In genomic region chr4:118526408-118527334, GRCm38 (mm10) we compare ENCODE assay signal across 12 mouse cellular contexts. TPM values are rescaled to one million over a fixed set of nuclear protein-coding genes. Genes with fewer than 3 reads are reported as not detected.
DNase-seq lines count a peak whose midpoint lies in the region; ATAC-seq and TF ChIP-seq lines count a peak whose summit lies in the region.
"Had no signal": no experiment of that assay in that cellular context is flagged by ENCODE, and none has a peak within 500 bp of the region (broad histone marks: within the 10 kb centered on the region; RNA-seq: fewer than 3 reads in every experiment).

2610528J11Rik (plus strand) TSS chr4:118526999.

- no peak for TF ChIP-seq CTCF in intestine, postnatal 0 days (IDR thresholded peaks at IDR 0.05; ENCODE audit: low read depth)

- no peaks in the 10 kb centered on the region for H3K36me3 ChIP-seq in heart, embryonic 14.5 days (ENCODE audit: control insufficient read depth, insufficient read depth, low read length)
- H3K36me3 ChIP-seq in heart, embryonic 12.5 days, result no peaks in the 10 kb centered on the region
- peaks cover 6% of the 10 kb centered on the region; the same call in 1 of the 2 replicates for H3K36me3 ChIP-seq in intestine, postnatal 0 days (ENCODE audit: control insufficient read depth, insufficient read depth)
- H3K36me3 ChIP-seq in liver, embryonic 11.5 days (ENCODE audit: control insufficient read depth, insufficient read depth, low read length), result no peaks in the 10 kb centered on the region
- no peaks in the 10 kb centered on the region for H3K36me3 ChIP-seq in stomach, embryonic 15.5 days
- H3K36me3 ChIP-seq: neural tube, embryonic 12.5 days had no signal

- H3K9me3 ChIP-seq in heart, embryonic 14.5 days (ENCODE audit: control insufficient read depth, low read length), result no peaks in the 10 kb centered on the region
- no peaks in the 10 kb centered on the region for H3K9me3 ChIP-seq in heart, embryonic 12.5 days (replicated peaks)
- no peaks in the 10 kb centered on the region for H3K9me3 ChIP-seq in intestine, postnatal 0 days (ENCODE audit: control insufficient read depth)
- H3K9me3 ChIP-seq in liver, embryonic 11.5 days (ENCODE audit: control insufficient read depth, low read length), result no peaks in the 10 kb centered on the region
- H3K9me3 ChIP-seq in stomach, embryonic 15.5 days, result no peaks in the 10 kb centered on the region
- H3K9me3 ChIP-seq: neural tube, embryonic 12.5 days had no signal

- peaks cover 0 to 3% of the 10 kb centered on the region in 2 experiments; a peak in 1 of 4 replicates for H3K4me1 ChIP-seq in heart, embryonic 14.5 days (ENCODE audit: control insufficient read depth in 2 of 2, insufficient read depth in 2 of 2, low read length in 2 of 2)
- no peaks in the 10 kb centered on the region for H3K4me1 ChIP-seq in heart, embryonic 12.5 days (replicated peaks)
- peaks cover 11% of the 10 kb centered on the region; the same call in 1 of the 2 replicates for H3K4me1 ChIP-seq in intestine, postnatal 0 days (replicated peaks; ENCODE audit: control insufficient read depth, insufficient read depth, low read length)
- H3K4me1 ChIP-seq in liver, embryonic 11.5 days (replicated peaks; ENCODE audit: control insufficient read depth, insufficient read depth, low read length), result no peaks in the 10 kb centered on the region
- H3K4me1 ChIP-seq in stomach, embryonic 15.5 days, result no peaks in the 10 kb centered on the region
- H3K4me1 ChIP-seq: neural tube, embryonic 12.5 days had no signal

- H3K4me2 ChIP-seq in heart, embryonic 14.5 days (ENCODE audit: low read length), result no peak within 1 kb of the TSS
- no peak within 1 kb of the TSS for H3K4me2 ChIP-seq in heart, embryonic 12.5 days
- peak within 1 kb of the TSS; percentile 67 for H3K4me2 ChIP-seq in intestine, postnatal 0 days (replicated peaks; ENCODE audit: low read depth)
- peak within 1 kb of the TSS; percentile 39 for H3K4me2 ChIP-seq in liver, embryonic 11.5 days
- peak within 1 kb of the TSS; percentile 43 for H3K4me2 ChIP-seq in stomach, embryonic 15.5 days
- H3K4me2 ChIP-seq: neural tube, embryonic 12.5 days had no signal

- H3K27ac ChIP-seq in heart, embryonic 14.5 days (replicated peaks in 1 of 2; ENCODE audit: control insufficient read depth in 1 of 2, insufficient read depth in 1 of 2, low read depth in 2 of 2, low read length in 2 of 2), result no peak within 1 kb of the TSS
- no peak within 1 kb of the TSS for H3K27ac ChIP-seq in heart, embryonic 12.5 days (ENCODE audit: poor library complexity, severe bottlenecking)
- H3K27ac ChIP-seq in intestine, postnatal 0 days (ENCODE audit: low read depth, low read length), result peak within 1 kb of the TSS; percentile 94
- 0 out of 2 replicates have a peak within 1 kb of the TSS, but pooled peaks have one; percentile 11 for H3K27ac ChIP-seq in liver, embryonic 11.5 days (ENCODE audit: low read depth, low read length)
- peak within 1 kb of the TSS; percentile 72 for H3K27ac ChIP-seq in stomach, embryonic 15.5 days
- H3K27ac ChIP-seq: neural tube, embryonic 12.5 days had no signal

- 30% methylated on average over 17 of the region's 17 CpGs for WGBS in heart, embryonic 14.5 days
- WGBS in heart, embryonic 12.5 days, result 37% methylated on average over 17 of the region's 17 CpGs
- 23% methylated on average over 17 of the region's 17 CpGs for WGBS in intestine, postnatal 0 days
- 46% methylated on average over 17 of the region's 17 CpGs for WGBS in liver, embryonic 11.5 days
- 30% methylated on average over 17 of the region's 17 CpGs for WGBS in stomach, embryonic 15.5 days

- DNase-seq in liver, embryonic 11.5 days (ENCODE audit: low spot score), result no peak
- DNase-seq in cerebellum, adult 11 months, result no peak
- DNase-seq in adrenal gland, adult 2 months, result no peak
- DNase-seq in right cerebral cortex, postnatal 10 days (ENCODE audit: low spot score in 2 of 2), result no peak
- DNase-seq: B cell, adult 2 months had no signal

- peaks cover 2% of the 10 kb centered on the region; the same call in 1 of the 2 replicates for H3K27me3 ChIP-seq in heart, embryonic 14.5 days (ENCODE audit: control insufficient read depth, insufficient read depth, low read length)
- H3K27me3 ChIP-seq in heart, embryonic 12.5 days (replicated peaks), result 0 out of 2 replicates have a peak, but pooled peaks cover 9% of the 10 kb centered on the region
- no peaks in the 10 kb centered on the region for H3K27me3 ChIP-seq in intestine, postnatal 0 days (replicated peaks; ENCODE audit: control insufficient read depth, insufficient read depth, low read length)
- no peaks in the 10 kb centered on the region for H3K27me3 ChIP-seq in liver, embryonic 11.5 days (replicated peaks; ENCODE audit: control insufficient read depth, insufficient read depth, low read length)
- H3K27me3 ChIP-seq in stomach, embryonic 15.5 days (replicated peaks), result no peaks in the 10 kb centered on the region
- H3K27me3 ChIP-seq: neural tube, embryonic 12.5 days had no signal

- ATAC-seq in heart, embryonic 14.5 days (ENCODE audit: insufficient number of reproducible peaks, insufficient read depth, low FRiP score, low read depth), result 0 out of 2 replicates have a peak, but pooled peaks have one; percentile 8
- ATAC-seq in heart, embryonic 12.5 days (ENCODE audit: insufficient number of reproducible peaks, low FRiP score), result no peak
- ATAC-seq in intestine, postnatal 0 days, result peak; percentile 92
- ATAC-seq in liver, embryonic 11.5 days (replicated peaks; ENCODE audit: low FRiP score), result peak; percentile 31; the same call in 1 of the 2 replicates
- peak; percentile 86 for ATAC-seq in stomach, embryonic 15.5 days (ENCODE audit: insufficient read depth, low FRiP score, low read depth)

- no peak within 1 kb of the TSS for H3K4me3 ChIP-seq in heart, embryonic 14.5 days (ENCODE audit: control insufficient read depth in 1 of 2, insufficient read depth in 1 of 2, low read depth in 1 of 2, low read length in 2 of 2)
- no peak within 1 kb of the TSS for H3K4me3 ChIP-seq in heart, embryonic 12.5 days
- H3K4me3 ChIP-seq in intestine, postnatal 0 days (ENCODE audit: low read depth, low read length), result peak within 1 kb of the TSS; percentile 46
- H3K4me3 ChIP-seq in liver, embryonic 11.5 days (ENCODE audit: low read depth, low read length), result peak within 1 kb of the TSS; percentile 26; the same call in 1 of the 2 replicates
- peak within 1 kb of the TSS; percentile 35 for H3K4me3 ChIP-seq in stomach, embryonic 15.5 days (replicated peaks)
- H3K4me3 ChIP-seq: neural tube, embryonic 12.5 days had no signal

- H3K9ac ChIP-seq in heart, embryonic 14.5 days (ENCODE audit: low read length), result no peak within 1 kb of the TSS
- H3K9ac ChIP-seq in heart, embryonic 12.5 days, result no peak within 1 kb of the TSS
- H3K9ac ChIP-seq in intestine, postnatal 0 days (ENCODE audit: low read depth, low read length), result peak within 1 kb of the TSS; percentile 46
- no peak within 1 kb of the TSS for H3K9ac ChIP-seq in liver, embryonic 11.5 days (ENCODE audit: low read depth, low read length)
- no peak within 1 kb of the TSS for H3K9ac ChIP-seq in stomach, embryonic 15.5 days
- H3K9ac ChIP-seq: neural tube, embryonic 12.5 days had no signal

RNA-seq across cellular contexts. Expression of gene 2610528J11Rik, which starts in this region (rescaled TPM):
- not detected in 2 replicates for polyA plus RNA-seq in heart, embryonic 14.5 days (2014; fragmentation: Nextera tagmentation; extraction: Ambion mirVana)
- 0.27 and 0.31 TPM in 2 replicates for polyA plus RNA-seq in heart, embryonic 12.5 days (2016; fragmentation: Nextera tagmentation; extraction: Ambion mirVana)
- 119 TPM in 2 replicates for polyA plus RNA-seq in intestine, postnatal 0 days (2015; fragmentation: Nextera tagmentation; extraction: Ambion mirVana)
- polyA plus RNA-seq in liver, embryonic 11.5 days (2014; fragmentation: Nextera tagmentation; extraction: Ambion mirVana), result 4.8 and 6.1 TPM in 2 replicates
- polyA plus RNA-seq in stomach, embryonic 15.5 days (2015; fragmentation: Nextera tagmentation; extraction: Ambion mirVana), result 30.4 and 33.8 TPM in 2 replicates
- not detected for total RNA-seq in adrenal gland, adult 2 months (2021)
- not detected in 2 replicates for polyA plus RNA-seq in adrenal gland, adult 2 months (2012; rRNA removed)
- total RNA-seq: adrenal gland, adult 18-20 months; granulocyte monocyte progenitor cell, adult 5-6 weeks had no signal
- polyA plus RNA-seq: neural tube, embryonic 12.5 days had no signal

Comparison
In these comparisons a context has a peak if more than half of its experiments do, and no peak if none do; other contexts are left out.
1. Peak in ATAC-seq in heart, embryonic 14.5 days; RNA of the gene not detected or under 1 TPM.
2. H3K27ac ChIP-seq: peak in intestine, postnatal 0 days (single experiment), liver, embryonic 11.5 days (single experiment) and stomach, embryonic 15.5 days (single experiment); none in heart, embryonic 14.5 days (0 of 2) and heart, embryonic 12.5 days (single experiment).
3. H3K4me2 ChIP-seq: peak in intestine, postnatal 0 days (single experiment), liver, embryonic 11.5 days (single experiment) and stomach, embryonic 15.5 days (single experiment); none in heart, embryonic 14.5 days (single experiment) and heart, embryonic 12.5 days (single experiment).
4. H3K4me3 ChIP-seq: peak in intestine, postnatal 0 days (single experiment), liver, embryonic 11.5 days (single experiment) and stomach, embryonic 15.5 days (single experiment); none in heart, embryonic 14.5 days (0 of 2) and heart, embryonic 12.5 days (single experiment).